Mouse (Mus musculus): ENCODE results near the gene Dab2. TPM values are rescaled to one million over a fixed set of nuclear protein-coding genes. Genes with fewer than 3 reads are reported as not detected.

Dab2 gene
- polyA plus RNA-seq, 1 experiment from 2014 or later, result 63.2 TPM

Other genes starting within 250 kb of the Dab2 start
- 0.27 TPM in 1 of 2 replicates, not detected in the other for gene C9, start 145.5 kb downstream of the Dab2 start, polyA plus RNA-seq (2016; fragmentation: Nextera tagmentation; extraction: Ambion mirVana)
- gene Fyb, start 223.1 kb downstream of the Dab2 start, polyA plus RNA-seq (2016; fragmentation: Nextera tagmentation; extraction: Ambion mirVana), result 3.4 and 5.4 TPM in 2 replicates

Data from midbrain, embryonic 12.5 days (tissue).